Mouse (Mus musculus) forebrain, embryonic 10.5 days (tissue): ENCODE data around the gene Txk. TPM values are rescaled to one million over a fixed set of nuclear protein-coding genes. Genes with fewer than 3 reads are reported as not detected.

ENCODE experiments used
- DNase-seq: peaks from one replicate; pipeline ENCODE4 v3.0.0-alpha.2; 2017; ENCODE audit warnings: low spot score; ENCODE audit errors: extremely low spot score
- H3K27ac ChIP-seq: fragments of 300-500 bp; sonication (generic); 2 replicates; pipeline ENCODE4 v1.5.1; 2016; ENCODE audit warnings: mild to moderate bottlenecking
- H3K27me3 ChIP-seq: fragments of 300-500 bp; sonication (generic); 2 replicates; pipeline ENCODE4 v1.6.1; 2016; ENCODE audit warnings: mild to moderate bottlenecking; ENCODE audit not compliant: poor library complexity, severe bottlenecking
- H3K36me3 ChIP-seq: fragments of 300-500 bp; sonication (generic); replicated peaks from 2 replicates; pipeline ENCODE4 v1.6.1; 2016; ENCODE audit warnings: mild to moderate bottlenecking, moderate library complexity
- H3K4me1 ChIP-seq: fragments of 300-500 bp; sonication (generic); 2 replicates; pipeline ENCODE4 v1.6.1; 2016
- H3K4me3 ChIP-seq: fragments of 300-500 bp; sonication (generic); 2 replicates; pipeline ENCODE4 v1.5.1; 2016; ENCODE audit warnings: mild to moderate bottlenecking, moderate library complexity
- H3K9me3 ChIP-seq: fragments of 300-500 bp; sonication (generic); 2 replicates; pipeline ENCODE4 v1.6.1; 2016; ENCODE audit warnings: mild to moderate bottlenecking, moderate library complexity
- WGBS: fragments of 180-500 bp; shearing (Covaris S2); methylation state at CpG from one replicate; pipeline ENCODE4 v1.1.7; 2016; 5-methylcytosine and 5-hydroxymethylcytosine counted together
- polyA plus RNA-seq: library from polyadenylated mRNA; unstranded; fragments of >200 nt; fragmentation: Nextera tagmentation; extraction: Ambion mirVana; gene quantifications from 2 replicates; pipeline ENCODE4 v1.2.1, GENCODE M21; 2016

Gene Txk
- polyA plus RNA-seq, 1 experiment from 2014 or later = not detected

GRCm38 (mm10) chr5:72665281-72665680, 87.3 kb downstream of the Txk start:
- DNase-seq = peak; percentile 47
- Histone ChIP-seq H3K4me3 (no peak overlapping the region), H3K4me1 (no peaks in the 10 kb centered on the region), H3K36me3 (no peaks in the 10 kb centered on the region), H3K9me3 (no peaks in the 10 kb centered on the region), H3K27me3 (no peaks in the 10 kb centered on the region), H3K27ac (no peak overlapping the region)
- 22% methylated on average over 5 of the region's 5 CpGs for WGBS

- DNase-seq = no peak
- no peaks in the 10 kb centered on the region for H3K9me3 ChIP-seq
- 52% methylated on average over 3 of the region's 3 CpGs for WGBS
- no peak overlapping the region for H3K27ac ChIP-seq
- H3K36me3 ChIP-seq = no peaks in the 10 kb centered on the region
- H3K27me3 ChIP-seq = no peaks in the 10 kb centered on the region
- no peaks in the 10 kb centered on the region for H3K4me1 ChIP-seq
- H3K4me3 ChIP-seq = no peak overlapping the region
Measured at GRCm38 (mm10) chr5:72664854-72665253, 87.7 kb downstream of the Txk start.

GRCm38 (mm10) chr5:72664126-72664525, 88.5 kb downstream of the Txk start:
- 90% methylated on average over 5 of the region's 5 CpGs for WGBS
- Histone ChIP-seq H3K27ac (no peak overlapping the region), H3K4me1 (no peaks in the 10 kb centered on the region), H3K4me3 (no peak overlapping the region), H3K36me3 (no peaks in the 10 kb centered on the region), H3K9me3 (no peaks in the 10 kb centered on the region), H3K27me3 (no peaks in the 10 kb centered on the region)
- DNase-seq = no peak

- DNase-seq = no peak
Measured at GRCm38 (mm10) chr5:72661051-72661781, 91.4 kb downstream of the Txk start.

GRCm38 (mm10) chr5:72658375-72658774, 94.2 kb downstream of the Txk start:
- Histone ChIP-seq H3K4me1 (no peaks in the 10 kb centered on the region), H3K9me3 (no peaks in the 10 kb centered on the region), H3K36me3 (no peaks in the 10 kb centered on the region), H3K27ac (no peak overlapping the region), H3K27me3 (no peaks in the 10 kb centered on the region), H3K4me3 (no peak overlapping the region)
- DNase-seq = no peak
- 89% methylated on average over 13 of the region's 13 CpGs for WGBS

More at GRCm38 (mm10) chr5:72661051-72661781, 91.4 kb downstream of the Txk start:
- 88% methylated on average over 6 of the region's 6 CpGs for WGBS
- Histone ChIP-seq H3K4me1 (no peaks in the 10 kb centered on the region), H3K27ac (no peak overlapping the region), H3K27me3 (no peaks in the 10 kb centered on the region), H3K9me3 (no peaks in the 10 kb centered on the region), H3K36me3 (no peaks in the 10 kb centered on the region), H3K4me3 (no peak overlapping the region)

- Histone ChIP-seq H3K4me1 (no peaks in the 10 kb centered on the region), H3K27ac (no peak overlapping the region), H3K27me3 (no peaks in the 10 kb centered on the region), H3K36me3 (no peaks in the 10 kb centered on the region), H3K4me3 (no peak overlapping the region), H3K9me3 (no peaks in the 10 kb centered on the region)
- no peak for DNase-seq
- WGBS = 73% methylated on average over 7 of the region's 7 CpGs
Measured at GRCm38 (mm10) chr5:72656270-72656791, 96.2 kb downstream of the Txk start.

GRCm38 (mm10) chr5:72653068-72653674, 99.4 kb downstream of the Txk start:
- peaks cover 3% of the 10 kb centered on the region for H3K4me1 ChIP-seq
- no peak for DNase-seq
- no peaks in the 10 kb centered on the region for H3K36me3 ChIP-seq
- no peak overlapping the region for H3K4me3 ChIP-seq
- H3K27me3 ChIP-seq = peaks cover 30% of the 10 kb centered on the region
- no peaks in the 10 kb centered on the region for H3K9me3 ChIP-seq
- H3K27ac ChIP-seq = no peak overlapping the region
- WGBS = 75% methylated on average over 10 of the region's 10 CpGs

GRCm38 (mm10) chr5:72648987-72649735, 103.4 kb downstream of the Txk start:
- no peaks in the 10 kb centered on the region for H3K9me3 ChIP-seq
- no peak overlapping the region for H3K27ac ChIP-seq
- peaks cover 16% of the 10 kb centered on the region for H3K4me1 ChIP-seq
- 89% methylated on average over 9 of the region's 9 CpGs for WGBS
- no peak for DNase-seq
- no peak overlapping the region for H3K4me3 ChIP-seq
- peaks cover 70% of the 10 kb centered on the region for H3K27me3 ChIP-seq
- H3K36me3 ChIP-seq = no peaks in the 10 kb centered on the region

GRCm38 (mm10) chr5:72647958-72648595, 104.5 kb downstream of the Txk start:
- 6% methylated on average over 18 of the region's 18 CpGs for WGBS
- H3K27ac ChIP-seq = no peak overlapping the region
- H3K27me3 ChIP-seq = peaks cover 72% of the 10 kb centered on the region

GRCm38 (mm10) chr5:72647418-72647907, 105.1 kb downstream of the Txk start, which contains the start of gene Nipal1:
Gene Nipal1 (plus strand): TSS chr5:72647795.
- peak within 1 kb of the TSS; percentile 63 for H3K4me3 ChIP-seq
- H3K36me3 ChIP-seq = no peaks in the 10 kb centered on the region
- peaks cover 72% of the 10 kb centered on the region for H3K27me3 ChIP-seq
- peak; percentile 80 for DNase-seq
- peaks cover 16% of the 10 kb centered on the region for H3K4me1 ChIP-seq
- 0% methylated on average over 25 of the region's 25 CpGs for WGBS
- no peak within 1 kb of the TSS for H3K27ac ChIP-seq
- no peaks in the 10 kb centered on the region for H3K9me3 ChIP-seq

More at GRCm38 (mm10) chr5:72647958-72648595, 104.5 kb downstream of the Txk start:
- no peak for DNase-seq
- H3K4me3 ChIP-seq = peak overlapping the region; percentile 63
- H3K36me3 ChIP-seq = no peaks in the 10 kb centered on the region
- no peaks in the 10 kb centered on the region for H3K9me3 ChIP-seq
- peaks cover 16% of the 10 kb centered on the region for H3K4me1 ChIP-seq

- peaks cover 16% of the 10 kb centered on the region for H3K4me1 ChIP-seq
- 31% methylated on average over 10 of the region's 10 CpGs for WGBS
- H3K27ac ChIP-seq = no peak overlapping the region
- peak overlapping the region; percentile 63 for H3K4me3 ChIP-seq
- peaks cover 72% of the 10 kb centered on the region for H3K27me3 ChIP-seq
- no peaks in the 10 kb centered on the region for H3K9me3 ChIP-seq
- DNase-seq = no peak
- H3K36me3 ChIP-seq = no peaks in the 10 kb centered on the region
Measured at GRCm38 (mm10) chr5:72646996-72647395, 105.6 kb downstream of the Txk start.

- 39% methylated on average over 10 of the region's 10 CpGs for WGBS
- H3K27me3 ChIP-seq = peaks cover 72% of the 10 kb centered on the region
- no peak for DNase-seq
- peaks cover 16% of the 10 kb centered on the region for H3K4me1 ChIP-seq
- H3K36me3 ChIP-seq = no peaks in the 10 kb centered on the region
- no peak overlapping the region for H3K27ac ChIP-seq
- H3K9me3 ChIP-seq = no peaks in the 10 kb centered on the region
- H3K4me3 ChIP-seq = no peak overlapping the region
Measured at GRCm38 (mm10) chr5:72646131-72646530, 106.4 kb downstream of the Txk start.
